Mouse (Mus musculus) ES-CJ7 (cell line): ENCODE measurements at regions not wholly inside any gene's neighbourhood (a gene's known extent, or its start where the extent isn't known, plus 50 kb on each side); places are given as distances from the start of the nearest gene placed in this dataset.

Source experiments
- DNase-seq: peaks from one replicate; pipeline ENCODE4 v3.0.0; 2011; ENCODE audit warnings: low read depth, low spot score

- DNase-seq = no peak
Observed at GRCm38 (mm10) chr14:37820918-37821632, 686.0 kb upstream of the Ghitm start.

- peak; percentile 73 for DNase-seq
Observed at GRCm38 (mm10) chr14:37819959-37820358, 684.9 kb upstream of the Ghitm start.

- DNase-seq = no peak
Observed at GRCm38 (mm10) chr14:37795642-37796041, 660.6 kb upstream of the Ghitm start.

GRCm38 (mm10) chr14:37765729-37766128 is 630.7 kb upstream of the Ghitm start:
- DNase-seq = no peak

GRCm38 (mm10) chr14:37749661-37750060 is 614.6 kb upstream of the Ghitm start:
- DNase-seq = peak; percentile 92

GRCm38 (mm10) chr14:37749162-37749561 is 614.1 kb upstream of the Ghitm start:
- DNase-seq = no peak

- peak; percentile 89 for DNase-seq
Observed at GRCm38 (mm10) chr14:37743048-37743447, 608.0 kb upstream of the Ghitm start.

- DNase-seq = peak; percentile 93
Observed at GRCm38 (mm10) chr14:37742426-37742825, 607.4 kb upstream of the Ghitm start.
